Mouse (Mus musculus): Measurements from ENCODE around the gene Efhd1.

DNA sequence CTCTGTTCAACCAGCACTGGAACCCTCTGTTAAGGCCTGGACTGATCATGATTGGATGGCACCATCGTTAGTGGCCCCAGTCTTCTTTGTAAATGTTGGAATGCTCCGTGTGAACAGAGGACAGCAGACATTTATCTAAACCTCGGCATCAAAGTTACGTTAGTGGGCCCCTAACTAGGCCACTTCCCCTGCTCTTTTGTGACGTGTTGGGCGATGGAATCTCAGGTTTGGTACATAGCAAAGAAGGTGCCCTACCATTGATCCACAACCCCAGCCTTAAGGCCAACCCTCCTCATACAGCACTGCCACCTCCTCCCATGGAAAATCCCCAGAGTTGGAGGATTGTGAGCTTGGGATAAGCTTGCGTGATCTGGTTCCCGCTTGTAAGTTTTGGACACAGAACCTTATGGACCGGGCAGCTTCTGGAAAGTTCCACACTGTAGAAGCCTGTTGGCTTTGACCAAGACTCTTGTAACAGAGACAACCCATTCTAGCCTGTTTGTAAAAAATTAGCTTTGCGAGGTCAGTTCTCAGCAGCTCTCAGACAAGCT is 19.3 kb downstream of the Efhd1 start:
- TF ChIP-seq MEF2A (IDR thresholded peaks at IDR 0.05; ENCODE audit: extremely low read depth, insufficient replicate concordance, low read depth, low read length, poor library complexity, severe bottlenecking) (no peak), CTCF (IDR thresholded peaks at IDR 0.05 in 2 of 3, conservative IDR thresholded peaks at IDR 0.05 in 1 of 3; ENCODE audit: control insufficient read depth in 1 of 3, insufficient read depth in 1 of 3, low read depth in 2 of 3, low read length in 3 of 3, poor library complexity in 1 of 3, severe bottlenecking in 1 of 3) (no peak), EP300 (IDR thresholded peaks at IDR 0.05; ENCODE audit: low read depth in 1 of 2, low read length in 2 of 2) (no peak)
